Mouse (Mus musculus) intestine, embryonic 14.5 days (tissue): ENCODE data around the gene Kcnj3. TPM values are rescaled to one million over a fixed set of nuclear protein-coding genes. Genes with fewer than 3 reads are reported as not detected.
"Not testable (repeated sequence)": the region's sequence is repeated elsewhere in the genome, so short reads cannot be mapped to it uniquely, and the experiment has no call there.

Source experiments
- ATAC-seq: fragments of 200-750 bp; cut with Nextera tagmentation; replicated peaks from 2 replicates; pipeline ENCODE4 v1.8.0; 2017; ENCODE audit warnings: low read depth, moderate number of reproducible peaks, moderate TSS enrichment, moderate library complexity; ENCODE audit not compliant: low FRiP score, low TSS enrichment
- DNase-seq: peaks from one replicate; pipeline ENCODE4 v3.0.0-alpha.2; 2018; ENCODE audit warnings: low spot score
- H3K27ac ChIP-seq: fragments of 300-500 bp; sonication (generic); 2 replicates; pipeline ENCODE4 v1.5.1; 2014; ENCODE audit warnings: low read depth, mild to moderate bottlenecking, control low read depth
- H3K27me3 ChIP-seq: fragments of 300-500 bp; sonication (generic); replicated peaks from 2 replicates; pipeline ENCODE4 v1.6.1; 2014; ENCODE audit warnings: low read length, control low read depth; ENCODE audit not compliant: control insufficient read depth, insufficient read depth
- H3K36me3 ChIP-seq: fragments of 300-500 bp; sonication (generic); 2 replicates; pipeline ENCODE4 v1.6.1; 2014; ENCODE audit warnings: low read length, control low read depth; ENCODE audit not compliant: control insufficient read depth, insufficient read depth
- H3K4me1 ChIP-seq: fragments of 300-500 bp; sonication (generic); replicated peaks from 2 replicates; pipeline ENCODE4 v1.6.1; 2014; ENCODE audit warnings: low read length, control low read depth, mixed read lengths; ENCODE audit not compliant: control insufficient read depth, insufficient read depth
- H3K4me2 ChIP-seq: fragments of 300-500 bp; sonication (generic); 2 replicates; pipeline ENCODE4 v1.6.1; 2014; ENCODE audit warnings: low read length
- H3K4me3 ChIP-seq: fragments of 300-500 bp; sonication (generic); 2 replicates; pipeline ENCODE4 v1.5.1; 2014; ENCODE audit warnings: low read depth, low read length, control low read depth, mixed read lengths
- H3K9ac ChIP-seq: fragments of 300-500 bp; sonication (generic); 2 replicates; pipeline ENCODE4 v1.6.1; 2014; ENCODE audit warnings: mild to moderate bottlenecking, low read length
- H3K9me3 ChIP-seq: fragments of 300-500 bp; sonication (generic); 2 replicates; pipeline ENCODE4 v1.6.1; 2016; ENCODE audit warnings: low read length, control low read depth; ENCODE audit not compliant: control insufficient read depth
- WGBS: fragments of 180-500 bp; shearing (Covaris S2); extraction: QIAGEN DNeasy Blood & Tissue Kit; methylation state at CpG from one replicate; pipeline ENCODE4 v1.1.7; 2014; 5-methylcytosine and 5-hydroxymethylcytosine counted together
- polyA plus RNA-seq: library from polyadenylated mRNA; unstranded; fragments of >200 nt; fragmentation: Nextera tagmentation; extraction: Ambion mirVana; gene quantifications from 2 replicates; pipeline ENCODE4 v1.2.1, GENCODE M21; 2014

The Kcnj3 gene
- polyA plus RNA-seq, 1 experiment from 2014 or later, result 0.09 TPM

GRCm38 (mm10) chr2:55480602-55480965 is 44.8 kb downstream of the Kcnj3 start:
- no peaks in the 10 kb centered on the region for H3K27me3 ChIP-seq
- no peaks in the 10 kb centered on the region for H3K4me1 ChIP-seq
- H3K9ac ChIP-seq, result no peak overlapping the region
- H3K27ac ChIP-seq, result no peak overlapping the region
- ATAC-seq (no peak), DNase-seq (no peak)
- no peaks in the 10 kb centered on the region for H3K9me3 ChIP-seq
- H3K4me2 ChIP-seq, result no peak overlapping the region
- H3K36me3 ChIP-seq, result no peaks in the 10 kb centered on the region
- H3K4me3 ChIP-seq, result no peak overlapping the region

GRCm38 (mm10) chr2:55485500-55486129 is 49.8 kb downstream of the Kcnj3 start:
- not testable (repeated sequence) for H3K4me3 ChIP-seq, H3K27me3 ChIP-seq, H3K9me3 ChIP-seq, DNase-seq, H3K27ac ChIP-seq, H3K36me3 ChIP-seq, H3K4me2 ChIP-seq, H3K9ac ChIP-seq, H3K4me1 ChIP-seq
- 0 out of 2 replicates have a peak, but pooled peaks have one; percentile 32 for ATAC-seq
- 72% methylated on average over 7 of the region's 7 CpGs for WGBS

- Histone ChIP-seq H3K4me2 (no peak overlapping the region), H3K9me3 (no peaks in the 10 kb centered on the region), H3K27me3 (no peaks in the 10 kb centered on the region), H3K9ac (no peak overlapping the region), H3K4me3 (no peak overlapping the region), H3K4me1 (no peaks in the 10 kb centered on the region), H3K36me3 (no peaks in the 10 kb centered on the region), H3K27ac (no peak overlapping the region)
- WGBS, result 57% methylated on average over 9 of the region's 9 CpGs
- no peak for DNase-seq
- ATAC-seq, result no peak
Measured at GRCm38 (mm10) chr2:55503390-55504176, 67.8 kb downstream of the Kcnj3 start.

GRCm38 (mm10) chr2:55505712-55506111 is 69.9 kb downstream of the Kcnj3 start:
- WGBS, result 92% methylated on average over 1 of the region's 1 CpGs
- ATAC-seq, result no peak

GRCm38 (mm10) chr2:55517297-55517696 is 81.5 kb downstream of the Kcnj3 start:
- H3K27me3 ChIP-seq, result no peaks in the 10 kb centered on the region
- no peak for ATAC-seq
- H3K27ac ChIP-seq, result no peak overlapping the region
- H3K9ac ChIP-seq, result no peak overlapping the region
- H3K36me3 ChIP-seq, result no peaks in the 10 kb centered on the region
- no peaks in the 10 kb centered on the region for H3K4me1 ChIP-seq
- DNase-seq, result no peak
- H3K4me3 ChIP-seq, result no peak overlapping the region
- H3K9me3 ChIP-seq, result no peaks in the 10 kb centered on the region
- H3K4me2 ChIP-seq, result no peak overlapping the region

More at GRCm38 (mm10) chr2:55505712-55506111, 69.9 kb downstream of the Kcnj3 start:
- no peaks in the 10 kb centered on the region for H3K36me3 ChIP-seq
- H3K4me2 ChIP-seq, result no peak overlapping the region
- H3K27me3 ChIP-seq, result no peaks in the 10 kb centered on the region
- no peaks in the 10 kb centered on the region for H3K4me1 ChIP-seq
- H3K27ac ChIP-seq, result no peak overlapping the region
- DNase-seq, result no peak
- H3K9me3 ChIP-seq, result no peaks in the 10 kb centered on the region
- no peak overlapping the region for H3K4me3 ChIP-seq
- no peak overlapping the region for H3K9ac ChIP-seq

- H3K4me3 ChIP-seq, result no peak overlapping the region
- H3K9me3 ChIP-seq, result no peaks in the 10 kb centered on the region
- no peak overlapping the region for H3K9ac ChIP-seq
- ATAC-seq (no peak), DNase-seq (no peak)
- WGBS, result 88% methylated on average over 8 of the region's 8 CpGs
- no peak overlapping the region for H3K4me2 ChIP-seq
- no peaks in the 10 kb centered on the region for H3K4me1 ChIP-seq
- no peak overlapping the region for H3K27ac ChIP-seq
- no peaks in the 10 kb centered on the region for H3K27me3 ChIP-seq
- no peaks in the 10 kb centered on the region for H3K36me3 ChIP-seq
Measured at GRCm38 (mm10) chr2:55532738-55533491, 97.1 kb downstream of the Kcnj3 start.

- Histone ChIP-seq H3K4me1 (no peaks in the 10 kb centered on the region), H3K27ac (no peak overlapping the region), H3K4me3 (no peak overlapping the region), H3K4me2 (no peak overlapping the region), H3K27me3 (no peaks in the 10 kb centered on the region), H3K9ac (no peak overlapping the region), H3K36me3 (no peaks in the 10 kb centered on the region), H3K9me3 (no peaks in the 10 kb centered on the region)
- WGBS, result 92% methylated on average over 2 of the region's 2 CpGs
- ATAC-seq, result no peak
- DNase-seq, result no peak
Measured at GRCm38 (mm10) chr2:55534946-55535345, 99.2 kb downstream of the Kcnj3 start.

- Histone ChIP-seq H3K9ac (no peak overlapping the region), H3K4me1 (no peaks in the 10 kb centered on the region), H3K27ac (no peak overlapping the region), H3K9me3 (no peaks in the 10 kb centered on the region), H3K4me2 (no peak overlapping the region), H3K4me3 (no peak overlapping the region), H3K27me3 (no peaks in the 10 kb centered on the region), H3K36me3 (no peaks in the 10 kb centered on the region)
- no peak for DNase-seq
- WGBS, result 78% methylated on average over 1 of the region's 1 CpGs
- no peak for ATAC-seq
Measured at GRCm38 (mm10) chr2:55535482-55535881, 99.7 kb downstream of the Kcnj3 start.
